Mouse (Mus musculus): ENCODE measurements around the gene Eps15l1.

GRCm38 (mm10) chr8:72382395-72382794, 38.9 kb downstream of the Eps15l1 start:
- TF ChIP-seq POLR2A (IDR thresholded peaks at IDR 0.05; ENCODE audit: insufficient read length, low read depth) (no peak), MAX (IDR thresholded peaks at IDR 0.05; ENCODE audit: low read depth) (no peak), POLR2AphosphoS2 (IDR thresholded peaks at IDR 0.05; ENCODE audit: insufficient read length, low read depth) (no peak), CEBPB (IDR thresholded peaks at IDR 0.05; ENCODE audit: insufficient read depth, poor library complexity, severe bottlenecking) (no peak)
